Comparison of ENCODE assay signal across 9 mouse cellular contexts in genomic region chr4:126300916-126301583, GRCm38 (mm10). TPM values are rescaled to one million over a fixed set of nuclear protein-coding genes. Genes with fewer than 3 reads are reported as not detected.
DNase-seq lines count a peak whose midpoint lies in the region; ATAC-seq and TF ChIP-seq lines count a peak whose summit lies in the region.
"Had no signal": no experiment of that assay in that cellular context is flagged by ENCODE, and none has a peak within 500 bp of the region (broad histone marks: within the 10 kb centered on the region; RNA-seq: fewer than 3 reads in every experiment).

No protein-coding gene starts in this region.

- no peak for DNase-seq in heart, adult 2 months
- no peak for DNase-seq in heart, adult 8-10 months (ENCODE audit: low spot score)
- no peak for DNase-seq in forebrain, embryonic 14.5 days (ENCODE audit: low spot score)
- no peak for DNase-seq in c-Kit-positive CD71-positive TER-119-positive erythroid progenitor cells, embryonic 14.5 days (ENCODE audit: low spot score)
- DNase-seq in spleen, postnatal 36 days (ENCODE audit: low spot score in 2 of 2), result no peak
- DNase-seq in kidney, postnatal 25 days, result no peak

- peak overlapping the region; percentile 39 for H3K4me2 ChIP-seq in forebrain, embryonic 14.5 days (ENCODE audit: low read length)
- H3K4me2 ChIP-seq in liver, embryonic 15.5 days, result peak overlapping the region; percentile 50

- ATAC-seq in CD4-positive, CD25-positive, alpha-beta regulatory T cell, adult 4 months, result peak; percentile 56
- ATAC-seq in forebrain, embryonic 14.5 days, result no peak
- no peak for ATAC-seq in liver, embryonic 15.5 days (ENCODE audit: insufficient read depth)

- peak overlapping the region; percentile 8; the same call in 1 of the 2 replicates for H3K4me3 ChIP-seq in heart, adult 2 months
- peak overlapping the region; percentile 11; the same call in 1 of the 2 replicates for H3K4me3 ChIP-seq in forebrain, embryonic 14.5 days (ENCODE audit: low read depth, low read length)
- peak overlapping the region; percentile 24 for H3K4me3 ChIP-seq in liver, embryonic 15.5 days (replicated peaks)

- no peak for TF ChIP-seq CTCF in heart, adult 2 months (IDR thresholded peaks at IDR 0.05)

- H3K9ac ChIP-seq in heart, adult 2 months (ENCODE audit: low read depth, low read length), result no peak overlapping the region
- peak overlapping the region; percentile 10; the same call in 1 of the 2 replicates for H3K9ac ChIP-seq in forebrain, embryonic 14.5 days (ENCODE audit: low read length)
- H3K9ac ChIP-seq in liver, embryonic 15.5 days, result no peak overlapping the region

- peaks cover 6% of the 10 kb centered on the region for H3K4me1 ChIP-seq in heart, adult 2 months (ENCODE audit: control insufficient read depth, insufficient read depth, low read length)
- H3K4me1 ChIP-seq in forebrain, embryonic 14.5 days (ENCODE audit: control insufficient read depth, insufficient read depth, low read length), result no peaks in the 10 kb centered on the region
- peaks cover 21% of the 10 kb centered on the region for H3K4me1 ChIP-seq in liver, embryonic 15.5 days (replicated peaks)

- intact Hi-C loops in heart, adult 2 months (cut with DNase I), result no loop called here

- H3K27ac ChIP-seq in heart, adult 2 months, result no peak overlapping the region
- H3K27ac ChIP-seq in forebrain, embryonic 14.5 days (ENCODE audit: low read depth, low read length), result no peak overlapping the region
- H3K27ac ChIP-seq in liver, embryonic 15.5 days (replicated peaks), result no peak overlapping the region

- peaks cover 6% of the 10 kb centered on the region for H3K27me3 ChIP-seq in heart, adult 2 months (ENCODE audit: control insufficient read depth, insufficient read depth, low read length)
- peaks cover 56% of the 10 kb centered on the region for H3K27me3 ChIP-seq in forebrain, embryonic 14.5 days (replicated peaks; ENCODE audit: control insufficient read depth, insufficient read depth, low read length)
- H3K27me3 ChIP-seq in liver, embryonic 15.5 days, result peaks cover 82% of the 10 kb centered on the region

- no peak for TF ChIP-seq POLR2A in heart, adult 2 months (IDR thresholded peaks at IDR 0.05; ENCODE audit: insufficient read depth, low read depth, low read length)

- 5% methylated on average over 49 of the region's 50 CpGs for WGBS in heart, adult 2 months
- WGBS in forebrain, embryonic 14.5 days, result 1% methylated on average over 50 of the region's 50 CpGs
- WGBS in liver, embryonic 15.5 days (ENCODE audit: insufficient replicate concordance), result 1% methylated on average over 50 of the region's 50 CpGs

- no peaks in the 10 kb centered on the region for H3K36me3 ChIP-seq in heart, adult 2 months (ENCODE audit: control insufficient read depth, insufficient read depth, low read length)
- no peaks in the 10 kb centered on the region for H3K36me3 ChIP-seq in forebrain, embryonic 14.5 days (ENCODE audit: control insufficient read depth, insufficient read depth, low read length)
- H3K36me3 ChIP-seq in liver, embryonic 15.5 days (replicated peaks), result no peaks in the 10 kb centered on the region

- no peaks in the 10 kb centered on the region for H3K79me2 ChIP-seq in heart, adult 2 months (replicated peaks; ENCODE audit: control insufficient read depth, insufficient read depth, low read length)

- peaks cover 3% of the 10 kb centered on the region; the same call in 1 of the 2 replicates for H3K9me3 ChIP-seq in forebrain, embryonic 14.5 days (replicated peaks; ENCODE audit: control insufficient read depth, low read length)
- no peaks in the 10 kb centered on the region for H3K9me3 ChIP-seq in liver, embryonic 15.5 days (replicated peaks)

- no peak for TF ChIP-seq EP300 in heart, adult 2 months (IDR thresholded peaks at IDR 0.05; ENCODE audit: insufficient read depth, low read depth, low read length)

RNA-seq across cellular contexts. Expression of gene Col8a2, which starts 14.5 kb away (rescaled TPM):
- under 1 TPM; 0.57 to 0.66 TPM for total RNA-seq in heart, adult 2 months (2021)
- polyA plus RNA-seq in heart, adult 2 months (2012; rRNA removed), result 0.45 and 0.91 TPM in 2 replicates
- total RNA-seq in heart, adult 8-10 months (2022), result under 1 TPM; 0.35 to 0.91 (median 0.46) TPM
- polyA plus RNA-seq in CD4-positive, CD25-positive, alpha-beta regulatory T cell, adult 4 months (2017; shearing (Covaris generic)), result not detected
- 1.2 and 2.9 TPM in 2 replicates for polyA plus RNA-seq in forebrain, embryonic 14.5 days (2014; fragmentation: Nextera tagmentation; extraction: Ambion mirVana)
- 1.1 TPM in 2 replicates for polyA plus RNA-seq in liver, embryonic 15.5 days (2015; fragmentation: Nextera tagmentation; extraction: Ambion mirVana)
- total RNA-seq: MEL had no signal

RNA-seq across cellular contexts. Expression of gene Adprhl2, which starts 20.5 kb away (rescaled TPM):
- 10 to 100 TPM; 12.9 to 13.0 TPM for total RNA-seq in heart, adult 2 months (2021)
- polyA plus RNA-seq in heart, adult 2 months (2012; rRNA removed), result 14.7 and 16.0 TPM in 2 replicates
- 10 to 100 TPM; 12.7 to 14.4 (median 13.5) TPM for total RNA-seq in heart, adult 8-10 months (2022)
- 10 to 100 TPM; 20.3 to 33.8 TPM for polyA plus RNA-seq in CD4-positive, CD25-positive, alpha-beta regulatory T cell, adult 4 months (2017; shearing (Covaris generic))
- 53.9 and 62.4 TPM in 2 replicates for polyA plus RNA-seq in forebrain, embryonic 14.5 days (2014; fragmentation: Nextera tagmentation; extraction: Ambion mirVana)
- polyA plus RNA-seq in liver, embryonic 15.5 days (2015; fragmentation: Nextera tagmentation; extraction: Ambion mirVana), result 26.0 and 29.4 TPM in 2 replicates

RNA-seq across cellular contexts. Expression of gene Tekt2, which starts 24.4 kb away (rescaled TPM):
- under 1 TPM; 0.37 to 0.39 TPM for total RNA-seq in heart, adult 2 months (2021)
- 1.5 and 1.9 TPM in 2 replicates for polyA plus RNA-seq in heart, adult 2 months (2012; rRNA removed)
- total RNA-seq in heart, adult 8-10 months (2022), result under 1 TPM in 2 of 4 experiments, not detected in 2; 0.47 to 0.95 TPM
- polyA plus RNA-seq in CD4-positive, CD25-positive, alpha-beta regulatory T cell, adult 4 months (2017; shearing (Covaris generic)), result not detected
- 9.4 and 11.1 TPM in 2 replicates for polyA plus RNA-seq in forebrain, embryonic 14.5 days (2014; fragmentation: Nextera tagmentation; extraction: Ambion mirVana)
- polyA plus RNA-seq in liver, embryonic 15.5 days (2015; fragmentation: Nextera tagmentation; extraction: Ambion mirVana), result 0.17 and 0.50 TPM in 2 replicates
- total RNA-seq: MEL had no signal

RNA-seq across cellular contexts. Expression of gene Trappc3, which starts 38.9 kb away (rescaled TPM):
- 10 to 100 TPM; 46.3 to 49.5 TPM for total RNA-seq in heart, adult 2 months (2021)
- 41.0 and 65.9 TPM in 2 replicates for polyA plus RNA-seq in heart, adult 2 months (2012; rRNA removed)
- 10 to 100 TPM; 45.4 to 56.5 (median 51.6) TPM for total RNA-seq in heart, adult 8-10 months (2022)
- 100 to 1,000 TPM in 1 of 2 experiments, 10 to 100 TPM in 1; 64.4 to 121 TPM for polyA plus RNA-seq in CD4-positive, CD25-positive, alpha-beta regulatory T cell, adult 4 months (2017; shearing (Covaris generic))
- 36.9 and 39.3 TPM in 2 replicates for polyA plus RNA-seq in forebrain, embryonic 14.5 days (2014; fragmentation: Nextera tagmentation; extraction: Ambion mirVana)
- polyA plus RNA-seq in liver, embryonic 15.5 days (2015; fragmentation: Nextera tagmentation; extraction: Ambion mirVana), result 32.1 and 32.6 TPM in 2 replicates

RNA-seq across cellular contexts. Expression of gene Map7d1, which starts 44.9 kb away (rescaled TPM):
- total RNA-seq in heart, adult 2 months (2021), result 100 to 1,000 TPM; 253 to 267 TPM
- 149 and 161 TPM in 2 replicates for polyA plus RNA-seq in heart, adult 2 months (2012; rRNA removed)
- 100 to 1,000 TPM; 266 to 279 (median 267) TPM for total RNA-seq in heart, adult 8-10 months (2022)
- 1 to 10 TPM; 2.0 to 6.3 TPM for polyA plus RNA-seq in CD4-positive, CD25-positive, alpha-beta regulatory T cell, adult 4 months (2017; shearing (Covaris generic))
- polyA plus RNA-seq in forebrain, embryonic 14.5 days (2014; fragmentation: Nextera tagmentation; extraction: Ambion mirVana), result 54.8 and 67.8 TPM in 2 replicates
- polyA plus RNA-seq in liver, embryonic 15.5 days (2015; fragmentation: Nextera tagmentation; extraction: Ambion mirVana), result 6.7 and 7.7 TPM in 2 replicates
